Mouse (Mus musculus) cerebellum, adult 2 months (tissue): ENCODE results near the gene Hrct1. TPM values are rescaled to one million over a fixed set of nuclear protein-coding genes. Genes with fewer than 3 reads are reported as not detected.
A peak's percentile ranks its signal among the peaks of the same experiment; 100 is the strongest.

Experiments used
- DNase-seq, 2 experiments: peaks; one replicate each; pipeline ENCODE4 v3.0.0; 2021
- H3K27ac ChIP-seq: fragments of 200-500 bp; 2 replicates; pipeline ENCODE4 v1.5.1; 2012; ENCODE audit warnings: low read length, control low read depth, inconsistent platforms; ENCODE audit not compliant: insufficient read depth
- H3K27me3 ChIP-seq: fragments of 200-500 bp; 2 replicates; pipeline ENCODE4 v1.6.1; 2012; ENCODE audit warnings: inconsistent platforms, mild to moderate bottlenecking, low read length, moderate library complexity; ENCODE audit not compliant: control insufficient read depth, insufficient read depth
- H3K4me1 ChIP-seq: fragments of 200-500 bp; 2 replicates; pipeline ENCODE4 v1.6.1; 2011; ENCODE audit warnings: low read length; ENCODE audit not compliant: control insufficient read depth, insufficient read depth
- H3K4me3 ChIP-seq: fragments of 200-500 bp; replicated peaks from 2 replicates; pipeline ENCODE3; 2011; ENCODE audit warnings: mild to moderate bottlenecking, low read depth, low read length, control low read depth; ENCODE audit not compliant: insufficient read depth
- CTCF ChIP-seq: fragments of 200-500 bp; IDR thresholded peaks from 2 replicates; pipeline ENCODE4 v1.5.1; 2011; ENCODE audit warnings: low read depth, mild to moderate bottlenecking, control low read depth, low read length, moderate library complexity, borderline replicate concordance; ENCODE audit not compliant: insufficient read depth
- POLR2A ChIP-seq: fragments of 200-500 bp; IDR thresholded peaks from 2 replicates; pipeline ENCODE4 v1.6.1; 2011; ENCODE audit warnings: low read length, control low read depth, borderline replicate concordance; ENCODE audit not compliant: insufficient read depth
- WGBS: fragments of 180-500 bp; shearing (Covaris S2); methylation state at CpG from one replicate; pipeline ENCODE4 v1.1.7; 2018; 5-methylcytosine and 5-hydroxymethylcytosine counted together
- polyA plus RNA-seq: library from polyadenylated mRNA; depleted of rRNA; stranded (reverse); fragments of >200 nt; gene quantifications from 2 replicates; pipeline ENCODE4 v1.2.3, GENCODE M21; 2012; rRNA removed

Hrct1 gene
- polyA plus RNA-seq: 1.6 and 1.9 TPM in 2 replicates

DNA sequence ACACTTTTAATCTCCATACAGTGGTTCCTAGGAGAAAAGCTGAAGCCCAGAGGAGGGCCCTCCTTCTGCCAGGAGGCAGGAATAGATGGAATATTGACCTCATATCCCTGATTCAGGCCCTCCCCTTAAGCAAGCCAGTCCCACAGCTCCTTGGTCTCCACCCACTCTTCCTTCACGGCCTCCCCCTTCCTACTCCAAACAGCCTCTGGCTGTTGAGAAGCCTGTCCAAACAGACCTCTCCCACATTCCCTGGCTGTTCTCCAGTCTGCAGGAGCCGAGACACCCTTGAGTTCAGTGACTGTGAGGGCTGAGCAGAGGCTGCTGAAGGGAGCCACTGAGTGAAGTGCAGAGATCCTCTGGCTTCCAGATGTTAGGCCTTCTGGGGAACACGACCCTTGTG lies at the start of gene Hrct1:
Hrct1 (plus strand) TSS at position 194 of the 400 bp plus-strand sequence.
- Histone ChIP-seq H3K4me1 (no peaks in the 10 kb centered on the region), H3K27me3 (no peaks in the 10 kb centered on the region), H3K4me3 (no peak within 1 kb of the TSS), H3K27ac (no peak within 1 kb of the TSS)
- TF ChIP-seq POLR2A (no peak), CTCF (no peak)
- 32% methylated on average over 3 of the region's 3 CpGs for WGBS
- no peak for DNase-seq

- TF ChIP-seq CTCF (no peak), POLR2A (no peak)
- 44% methylated on average over 6 of the region's 6 CpGs for WGBS
- DNase-seq: peak in 1 of 2 experiments; percentile 53
- Histone ChIP-seq H3K27ac (no peak overlapping the region), H3K4me3 (no peak overlapping the region), H3K4me1 (peaks cover 22% of the 10 kb centered on the region), H3K27me3 (no peaks in the 10 kb centered on the region)
Observed at GRCm38 (mm10) chr4:43678541-43678940, 48.4 kb upstream of the Hrct1 start.

DNA sequence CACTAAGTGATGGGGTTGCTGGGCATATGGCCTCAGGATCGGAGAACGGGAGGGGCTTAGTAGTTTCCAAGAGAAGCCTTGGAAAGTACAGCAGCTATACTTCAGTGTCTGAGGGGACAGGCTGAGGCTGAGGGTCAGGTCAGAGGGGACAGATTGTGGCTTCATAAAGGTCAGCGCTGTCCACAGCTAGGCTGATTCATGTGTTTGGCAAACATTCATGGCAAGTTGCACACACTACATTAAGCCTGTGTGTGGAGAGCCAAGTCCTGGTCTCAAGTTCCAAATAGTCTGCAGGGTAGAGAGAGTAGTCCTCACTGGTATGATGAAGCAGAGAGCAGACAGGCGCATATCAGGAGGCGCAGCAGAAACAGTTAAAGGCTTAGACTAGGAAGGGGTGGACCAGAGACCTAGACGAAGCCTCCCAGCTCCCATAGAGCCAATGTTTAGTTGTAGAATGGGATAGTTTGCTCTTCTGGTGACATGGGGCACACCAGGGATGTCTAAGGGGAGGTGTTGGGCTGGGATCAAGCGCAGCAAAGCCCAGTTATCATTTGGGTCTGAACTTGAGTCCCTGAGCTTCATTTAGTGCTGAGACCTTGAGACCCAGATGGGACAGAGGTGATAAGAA lies 47.5 kb upstream of the Hrct1 start:
- Histone ChIP-seq H3K27me3 (no peaks in the 10 kb centered on the region), H3K4me1 (peaks cover 18% of the 10 kb centered on the region), H3K4me3 (no peak overlapping the region), H3K27ac (no peak overlapping the region)
- TF ChIP-seq POLR2A: no peak
- no peak for TF ChIP-seq CTCF
- DNase-seq: peak in 1 of 2 experiments; percentile 55
- 48% methylated on average over 7 of the region's 7 CpGs for WGBS

DNA sequence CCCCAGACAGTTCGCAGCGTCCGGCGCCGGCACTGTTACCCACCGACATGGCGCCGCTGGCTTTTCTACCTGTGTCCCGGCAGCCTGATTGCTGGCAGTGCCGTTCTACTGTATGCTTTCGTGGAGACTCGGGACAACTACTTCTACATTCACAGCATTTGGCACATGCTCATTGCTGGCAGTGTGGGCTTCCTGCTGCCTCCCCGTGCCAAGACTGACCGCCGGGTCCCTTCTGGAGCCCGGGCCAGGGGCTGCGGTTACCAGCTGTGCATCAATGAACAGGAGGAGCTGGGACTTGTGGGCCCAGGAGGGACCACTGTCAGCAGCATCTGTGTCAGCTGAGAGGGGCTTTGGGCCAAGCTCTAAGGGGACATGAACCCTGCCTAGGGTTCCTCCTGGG lies 37.0 kb upstream of the Hrct1 start:
- no peaks in the 10 kb centered on the region for H3K27me3 ChIP-seq

DNA sequence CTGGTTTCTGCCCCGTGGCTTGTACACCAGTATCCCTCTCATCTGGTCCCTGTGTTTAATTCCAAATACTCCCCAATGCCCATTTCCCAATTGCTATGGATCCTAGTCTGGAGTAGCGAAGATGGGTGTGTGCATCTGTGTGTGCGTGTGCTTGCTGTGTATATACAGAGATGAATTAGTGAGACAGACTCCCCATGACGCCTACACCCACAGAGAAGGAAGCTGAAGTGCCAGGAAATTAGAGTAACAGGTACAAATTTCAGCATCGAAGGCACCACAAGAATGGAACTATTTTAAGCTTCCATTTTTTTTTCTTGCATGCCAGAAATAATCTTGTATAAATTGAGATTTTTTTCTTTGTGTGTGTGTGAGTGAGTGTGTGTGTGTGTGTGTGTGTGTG lies 36.0 kb upstream of the Hrct1 start:
- Histone ChIP-seq H3K4me3 (no peak overlapping the region), H3K27ac (no peak overlapping the region), H3K27me3 (no peaks in the 10 kb centered on the region), H3K4me1 (peaks cover 25% of the 10 kb centered on the region)
- TF ChIP-seq POLR2A (no peak), CTCF (no peak)
- DNase-seq: no peak
- WGBS: 50% methylated on average over 5 of the region's 5 CpGs

More for the DNA sequence above, 37.0 kb upstream of the Hrct1 start:
- no peak overlapping the region for H3K4me3 ChIP-seq
- no peak for DNase-seq
- H3K27ac ChIP-seq: no peak overlapping the region
- no peak for TF ChIP-seq POLR2A
- TF ChIP-seq CTCF: no peak
- peaks cover 25% of the 10 kb centered on the region for H3K4me1 ChIP-seq
- 27% methylated on average over 17 of the region's 17 CpGs for WGBS

GRCm38 (mm10) chr4:43693806-43694241 lies 33.2 kb upstream of the Hrct1 start:
- Histone ChIP-seq H3K4me1 (peaks cover 37% of the 10 kb centered on the region), H3K4me3 (no peak overlapping the region), H3K27me3 (no peaks in the 10 kb centered on the region), H3K27ac (no peak overlapping the region)
- TF ChIP-seq POLR2A (no peak), CTCF (no peak)
- 40% methylated on average over 5 of the region's 5 CpGs for WGBS
- DNase-seq: peak in 1 of 2 experiments; percentile 57

- 100% methylated on average over 1 of the region's 1 CpGs for WGBS
- H3K4me3 ChIP-seq: no peak overlapping the region
- no peak for TF ChIP-seq POLR2A
- TF ChIP-seq CTCF: no peak
Observed at GRCm38 (mm10) chr4:43694439-43695248, 32.3 kb upstream of the Hrct1 start.

More at GRCm38 (mm10) chr4:43694439-43695248, 32.3 kb upstream of the Hrct1 start:
- peaks cover 33% of the 10 kb centered on the region for H3K4me1 ChIP-seq
- H3K27ac ChIP-seq: no peak overlapping the region
- no peak for DNase-seq
- H3K27me3 ChIP-seq: no peaks in the 10 kb centered on the region
